Mouse (Mus musculus) liver, postnatal 0 days (tissue): ENCODE measurements at regions not wholly inside any gene's neighbourhood (a gene's known extent, or its start where the extent isn't known, plus 50 kb on each side); places are given as distances from the start of the nearest gene placed in this dataset.

Experiments used
- CTCF ChIP-seq: sonication (generic); IDR thresholded peaks from 2 replicates; pipeline ENCODE4 v1.5.1; 2016; ENCODE audit warnings: antibody characterized with exemption, low read depth
- EP300 ChIP-seq: IDR thresholded peaks from 2 replicates; pipeline ENCODE4 v1.6.1; 2016; ENCODE audit warnings: antibody characterized with exemption, low read depth, mild to moderate bottlenecking

DNA sequence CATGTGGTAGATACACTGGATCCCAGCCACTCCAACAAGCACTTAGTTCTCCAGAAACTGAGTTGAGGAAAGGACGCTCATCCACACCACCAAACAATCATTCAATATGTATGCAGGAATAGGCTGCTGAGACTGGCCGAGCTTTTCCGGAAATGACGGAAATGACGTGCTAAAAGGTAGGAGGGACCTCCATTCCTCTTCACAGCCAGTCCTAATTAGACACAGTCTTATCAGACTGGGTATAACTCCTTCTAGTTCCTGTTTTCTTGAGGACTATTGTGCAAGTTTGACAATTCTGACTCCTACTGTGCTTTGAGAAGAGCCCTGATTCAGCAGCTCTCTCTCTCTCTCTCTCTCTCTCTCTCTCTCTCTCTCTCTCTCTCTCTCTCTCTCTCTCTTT lies 477.9 kb upstream of the Gm26657 start:
- TF ChIP-seq CTCF, result no peak
- TF ChIP-seq EP300, result no peak
